Mouse (Mus musculus) liver, postnatal 0 days (tissue): ENCODE measurements around the gene Pcnx3. TPM values are rescaled to one million over a fixed set of nuclear protein-coding genes. Genes with fewer than 3 reads are reported as not detected.

Experiments used
- ATAC-seq: fragments of 200-750 bp; cut with Nextera tagmentation; 2 replicates; pipeline ENCODE4 v1.8.0; 2017; ENCODE audit warnings: mild to moderate bottlenecking, moderate library complexity
- DNase-seq: peaks from one replicate; pipeline ENCODE4 v3.0.0-alpha.2; 2016
- H3K27ac ChIP-seq: fragments of 300-500 bp; sonication (generic); 2 replicates; pipeline ENCODE4 v1.5.1; 2014; ENCODE audit warnings: antibody characterized with exemption, moderate library complexity, mild to moderate bottlenecking, low read depth
- H3K27me3 ChIP-seq: fragments of 300-500 bp; sonication (generic); 2 replicates; pipeline ENCODE4 v1.6.1; 2014; ENCODE audit warnings: low read length, control low read depth, mixed read lengths; ENCODE audit not compliant: insufficient read depth
- H3K36me3 ChIP-seq: fragments of 300-500 bp; sonication (generic); replicated peaks from 2 replicates; pipeline ENCODE4 v1.6.1; 2014; ENCODE audit warnings: mild to moderate bottlenecking, control low read depth, low read length, moderate library complexity, mixed read lengths; ENCODE audit not compliant: insufficient read depth
- H3K4me1 ChIP-seq: fragments of 300-500 bp; sonication (generic); 2 replicates; pipeline ENCODE4 v1.6.1; 2014; ENCODE audit warnings: antibody characterized with exemption, mild to moderate bottlenecking, control low read depth; ENCODE audit not compliant: insufficient read depth
- H3K4me2 ChIP-seq: fragments of 300-500 bp; sonication (generic); 2 replicates; pipeline ENCODE4 v1.6.1; 2014; ENCODE audit warnings: low read depth, mild to moderate bottlenecking, low read length, moderate library complexity, mixed read lengths
- H3K4me3 ChIP-seq: fragments of 300-500 bp; sonication (generic); 2 replicates; pipeline ENCODE4 v1.5.1; 2014; ENCODE audit warnings: low read depth, low read length
- H3K9ac ChIP-seq: fragments of 300-500 bp; sonication (generic); replicated peaks from 2 replicates; pipeline ENCODE4 v1.6.1; 2014; ENCODE audit warnings: mild to moderate bottlenecking, moderate library complexity
- H3K9me3 ChIP-seq: fragments of 300-500 bp; sonication (generic); 2 replicates; pipeline ENCODE4 v1.6.1; 2016; ENCODE audit warnings: mild to moderate bottlenecking, control low read depth, low read length, mixed read lengths
- CTCF ChIP-seq: sonication (generic); IDR thresholded peaks from 2 replicates; pipeline ENCODE4 v1.5.1; 2016; ENCODE audit warnings: antibody characterized with exemption, low read depth
- EP300 ChIP-seq: IDR thresholded peaks from 2 replicates; pipeline ENCODE4 v1.6.1; 2016; ENCODE audit warnings: antibody characterized with exemption, low read depth, mild to moderate bottlenecking
- WGBS: fragments of 180-500 bp; shearing (Covaris S2); extraction: QIAGEN DNeasy Blood & Tissue Kit; methylation state at CpG from one replicate; pipeline ENCODE4 v1.1.7; 2014; ENCODE audit not compliant: insufficient replicate concordance; 5-methylcytosine and 5-hydroxymethylcytosine counted together
- polyA plus RNA-seq: library from polyadenylated mRNA; unstranded; fragments of >200 nt; fragmentation: Nextera tagmentation; extraction: Ambion mirVana; gene quantifications from 2 replicates; pipeline ENCODE4 v1.2.1, GENCODE M21; 2015

The Pcnx3 gene
- polyA plus RNA-seq, 1 experiment from 2014 or later = 5.2 TPM

DNA sequence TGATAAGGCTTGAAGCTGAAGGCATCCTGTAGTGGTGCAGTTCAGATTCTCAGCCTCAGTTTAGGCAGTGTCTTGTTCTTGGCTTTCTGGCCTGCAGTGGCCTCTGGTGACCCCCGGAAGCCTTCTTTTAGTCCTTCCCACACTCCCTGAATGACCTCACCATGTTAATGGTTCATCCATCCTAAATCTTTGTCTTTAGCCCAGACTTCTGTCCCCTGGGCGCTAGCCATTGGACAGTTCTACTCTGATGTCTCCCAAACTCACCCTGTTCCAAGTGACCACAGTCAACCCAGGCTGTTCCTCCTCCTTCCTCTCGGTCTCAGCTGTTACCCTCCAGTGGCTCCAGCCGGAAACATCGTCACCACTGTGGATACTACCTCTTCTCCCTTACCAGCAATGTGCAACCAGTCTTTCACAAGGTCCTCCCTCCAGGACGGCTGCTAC lies 39.4 kb downstream of the Pcnx3 start:
- no peak for TF ChIP-seq EP300
- TF ChIP-seq CTCF = no peak
- Histone ChIP-seq H3K36me3 (peaks cover 69% of the 10 kb centered on the region), H3K4me3 (peak overlapping the region; percentile 37), H3K4me2 (peak overlapping the region; percentile 82), H3K27me3 (no peaks in the 10 kb centered on the region), H3K27ac (peak overlapping the region; percentile 81), H3K4me1 (peaks cover 19% of the 10 kb centered on the region), H3K9me3 (no peaks in the 10 kb centered on the region), H3K9ac (peak overlapping the region; percentile 51)
- ATAC-seq (peak; percentile 42), DNase-seq (peak; percentile 60)
- 22% methylated on average over 6 of the region's 6 CpGs for WGBS

DNA sequence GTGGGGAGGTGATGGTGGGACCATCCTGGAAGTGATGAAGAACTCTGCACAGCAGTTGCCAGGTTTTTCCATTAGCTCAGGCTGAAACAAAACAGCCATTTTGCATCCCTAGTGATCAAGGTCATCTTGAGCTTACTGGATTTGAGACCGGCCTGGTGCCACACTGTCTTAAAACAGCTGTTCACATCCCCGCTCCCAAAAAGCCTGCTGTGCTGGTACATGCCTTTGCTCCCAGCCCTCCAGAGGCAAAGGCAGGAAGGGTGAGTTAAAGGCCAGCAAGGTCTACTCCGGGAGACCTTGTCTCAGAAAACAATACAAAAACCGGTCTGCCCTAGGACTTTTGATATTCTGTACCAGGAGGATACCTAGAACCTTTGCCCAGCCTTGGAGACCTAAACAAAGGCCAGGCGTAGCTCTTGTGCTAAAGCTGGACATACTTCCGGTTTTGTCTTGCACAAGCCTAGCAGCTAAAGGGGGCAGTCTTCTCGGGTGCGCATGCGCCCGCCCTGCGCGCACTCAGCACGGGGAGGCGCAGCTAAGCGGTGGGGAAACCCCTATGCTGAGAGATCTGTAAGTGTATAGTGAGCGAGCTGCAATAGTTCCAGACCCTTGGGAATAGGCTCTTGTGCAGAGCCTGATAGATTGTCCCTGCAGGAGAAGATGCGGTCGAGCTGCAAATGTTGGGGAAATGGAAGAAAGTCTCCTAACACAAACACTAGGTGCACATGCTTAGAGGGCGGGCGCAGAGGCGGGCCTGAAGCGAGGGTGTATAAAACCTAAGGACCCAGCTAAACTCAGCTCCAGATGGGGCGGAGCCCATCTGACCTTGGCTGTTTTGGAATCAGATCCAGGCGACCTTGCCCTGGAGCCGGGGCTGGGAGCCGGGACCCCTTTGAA lies 40.1 kb downstream of the Pcnx3 start:
- H3K9me3 ChIP-seq = no peaks in the 10 kb centered on the region
- H3K4me1 ChIP-seq = peaks cover 16% of the 10 kb centered on the region
- H3K36me3 ChIP-seq = peaks cover 67% of the 10 kb centered on the region
- peak; percentile 46; the same call in 1 of the 2 replicates for TF ChIP-seq CTCF
- no peak for TF ChIP-seq EP300
- H3K27me3 ChIP-seq = no peaks in the 10 kb centered on the region
- peak overlapping the region; percentile 51 for H3K9ac ChIP-seq
- peak overlapping the region; percentile 82 for H3K4me2 ChIP-seq
- H3K27ac ChIP-seq = peak overlapping the region; percentile 81
- DNase-seq (peak; percentile 82), ATAC-seq (peak; percentile 86)
- peak overlapping the region; percentile 37 for H3K4me3 ChIP-seq
- 8% methylated on average over 26 of the region's 26 CpGs for WGBS

DNA sequence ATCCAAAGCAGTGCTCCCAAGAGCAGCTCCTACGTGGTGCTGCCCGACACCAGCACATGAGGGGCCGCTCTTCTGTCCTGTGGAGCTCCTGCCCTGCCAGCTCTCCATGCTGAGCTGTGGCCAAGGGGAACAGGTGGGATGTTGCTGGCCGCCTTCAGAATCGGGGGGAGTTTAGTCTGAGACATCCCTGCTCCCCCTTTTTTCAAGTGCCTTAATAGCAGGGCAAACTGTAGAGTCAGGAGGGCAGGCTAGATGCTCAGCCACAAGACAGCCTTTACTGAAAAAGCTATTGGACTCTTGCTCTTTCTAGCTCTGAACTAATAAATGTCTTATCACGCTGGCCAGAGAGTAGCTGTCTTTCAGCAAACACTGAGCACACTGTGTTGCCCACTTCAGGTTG lies 40.9 kb downstream of the Pcnx3 start:
- H3K27me3 ChIP-seq = no peaks in the 10 kb centered on the region
- TF ChIP-seq CTCF (no peak), EP300 (no peak)
- no peak overlapping the region for H3K4me2 ChIP-seq
- H3K9ac ChIP-seq = no peak overlapping the region
- no peak for ATAC-seq
- no peak overlapping the region for H3K4me3 ChIP-seq
- 88% methylated on average over 6 of the region's 6 CpGs for WGBS
- H3K27ac ChIP-seq = 0 out of 2 replicates have a peak overlapping the region, but pooled peaks have one; percentile 81
- no peaks in the 10 kb centered on the region for H3K9me3 ChIP-seq
- DNase-seq = no peak
- peaks cover 16% of the 10 kb centered on the region for H3K4me1 ChIP-seq
- peaks cover 67% of the 10 kb centered on the region for H3K36me3 ChIP-seq

DNA sequence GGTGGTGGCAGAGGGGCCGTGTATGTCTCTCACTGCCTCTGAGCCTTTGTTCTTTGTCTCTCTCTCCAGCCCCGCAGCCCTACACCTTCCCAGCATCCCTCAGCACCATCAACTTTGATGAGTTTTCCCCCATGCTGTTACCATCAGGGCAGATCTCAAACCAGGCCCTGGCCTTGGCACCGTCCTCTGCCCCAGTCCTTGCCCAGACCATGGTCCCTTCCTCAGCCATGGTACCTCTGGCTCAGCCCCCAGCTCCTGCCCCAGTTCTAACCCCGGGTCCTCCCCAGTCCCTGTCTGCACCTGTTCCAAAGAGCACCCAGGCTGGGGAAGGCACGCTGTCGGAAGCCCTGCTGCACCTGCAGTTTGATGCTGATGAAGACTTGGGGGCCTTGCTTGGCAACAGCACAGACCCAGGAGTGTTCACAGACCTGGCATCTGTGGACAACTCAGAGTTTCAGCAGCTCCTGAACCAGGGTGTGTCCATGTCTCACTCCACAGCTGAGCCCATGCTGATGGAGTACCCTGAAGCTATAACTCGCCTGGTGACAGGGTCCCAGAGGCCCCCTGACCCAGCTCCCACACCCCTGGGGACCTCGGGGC lies 41.9 kb downstream of the Pcnx3 start:
- no peak overlapping the region for H3K4me2 ChIP-seq
- H3K9me3 ChIP-seq = no peaks in the 10 kb centered on the region
- WGBS = 89% methylated on average over 8 of the region's 8 CpGs
- no peak for DNase-seq
- H3K4me1 ChIP-seq = peaks cover 16% of the 10 kb centered on the region
- no peak for ATAC-seq
- no peak overlapping the region for H3K4me3 ChIP-seq
- no peak for TF ChIP-seq EP300
- TF ChIP-seq CTCF = no peak
- H3K27ac ChIP-seq = no peak overlapping the region
- no peak overlapping the region for H3K9ac ChIP-seq
- H3K36me3 ChIP-seq = peaks cover 67% of the 10 kb centered on the region
- no peaks in the 10 kb centered on the region for H3K27me3 ChIP-seq

DNA sequence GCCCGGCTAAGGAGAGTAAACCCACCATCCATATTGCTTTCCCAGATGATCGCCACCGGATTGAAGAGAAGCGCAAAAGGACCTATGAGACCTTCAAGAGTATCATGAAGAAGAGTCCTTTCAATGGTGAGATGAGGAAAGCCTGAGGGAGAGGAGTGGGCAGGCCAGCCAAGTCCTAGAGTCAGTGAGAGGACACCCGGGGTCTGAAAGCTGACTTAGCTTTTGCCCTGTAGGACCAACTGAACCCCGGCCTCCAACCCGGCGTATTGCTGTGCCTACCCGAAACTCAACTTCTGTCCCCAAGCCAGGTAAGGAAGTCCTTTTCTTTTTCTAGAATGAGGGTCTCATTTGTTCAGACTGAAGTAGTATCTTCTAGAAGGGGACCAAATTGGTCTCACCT lies 43.4 kb downstream of the Pcnx3 start:
- no peak overlapping the region for H3K4me2 ChIP-seq
- 94% methylated on average over 9 of the region's 9 CpGs for WGBS
- no peak overlapping the region for H3K9ac ChIP-seq
- no peaks in the 10 kb centered on the region for H3K9me3 ChIP-seq
- no peaks in the 10 kb centered on the region for H3K27me3 ChIP-seq
- no peak overlapping the region for H3K4me3 ChIP-seq
- peaks cover 69% of the 10 kb centered on the region for H3K36me3 ChIP-seq
- H3K4me1 ChIP-seq = peaks cover 16% of the 10 kb centered on the region
- ATAC-seq = no peak
- DNase-seq = no peak
- TF ChIP-seq CTCF (no peak), EP300 (no peak)
- no peak overlapping the region for H3K27ac ChIP-seq

DNA sequence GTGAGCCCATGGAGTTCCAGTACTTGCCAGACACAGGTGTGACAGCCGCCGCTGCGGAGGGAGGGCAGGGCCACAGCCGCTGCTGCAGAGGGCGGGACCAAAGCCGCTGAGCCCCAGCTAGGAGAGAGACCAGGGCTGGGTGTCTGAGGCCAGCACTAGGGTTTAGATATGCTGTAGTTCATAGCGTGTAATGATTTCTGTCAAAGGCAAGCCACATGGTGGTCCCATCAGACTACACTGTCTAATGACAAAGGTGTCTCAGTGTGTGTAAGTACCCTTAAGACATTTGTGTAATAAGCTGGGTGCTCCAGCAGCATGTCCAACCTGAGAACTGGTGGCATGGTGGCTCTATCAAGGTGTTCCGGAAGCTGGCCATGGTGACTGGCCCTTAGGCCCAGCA lies 47.1 kb downstream of the Pcnx3 start:
- Histone ChIP-seq H3K4me1 (peaks cover 19% of the 10 kb centered on the region), H3K9me3 (no peaks in the 10 kb centered on the region), H3K27me3 (no peaks in the 10 kb centered on the region), H3K4me3 (no peak overlapping the region), H3K9ac (no peak overlapping the region), H3K36me3 (peaks cover 73% of the 10 kb centered on the region), H3K27ac (no peak overlapping the region), H3K4me2 (no peak overlapping the region)
- WGBS = 88% methylated on average over 8 of the region's 8 CpGs
- DNase-seq = peak; percentile 16
- ATAC-seq = no peak
- TF ChIP-seq CTCF (no peak), EP300 (no peak)
